Mouse (Mus musculus) urinary bladder, postnatal 36 days (tissue): Measurements from ENCODE around the gene Kctd13.
A peak's percentile ranks its signal among the peaks of the same experiment; 100 is the strongest.
"Not testable (repeated sequence)": the region's sequence is repeated elsewhere in the genome, so short reads cannot be mapped to it uniquely, and the experiment has no call there.

Experiments
- DNase-seq, 2 experiments: peaks; one replicate each; pipeline ENCODE4 v3.0.0; 2022; ENCODE audit warnings: low spot score in 2 of 2, mixed read lengths in 1 of 2

The Kctd13 gene

DNA sequence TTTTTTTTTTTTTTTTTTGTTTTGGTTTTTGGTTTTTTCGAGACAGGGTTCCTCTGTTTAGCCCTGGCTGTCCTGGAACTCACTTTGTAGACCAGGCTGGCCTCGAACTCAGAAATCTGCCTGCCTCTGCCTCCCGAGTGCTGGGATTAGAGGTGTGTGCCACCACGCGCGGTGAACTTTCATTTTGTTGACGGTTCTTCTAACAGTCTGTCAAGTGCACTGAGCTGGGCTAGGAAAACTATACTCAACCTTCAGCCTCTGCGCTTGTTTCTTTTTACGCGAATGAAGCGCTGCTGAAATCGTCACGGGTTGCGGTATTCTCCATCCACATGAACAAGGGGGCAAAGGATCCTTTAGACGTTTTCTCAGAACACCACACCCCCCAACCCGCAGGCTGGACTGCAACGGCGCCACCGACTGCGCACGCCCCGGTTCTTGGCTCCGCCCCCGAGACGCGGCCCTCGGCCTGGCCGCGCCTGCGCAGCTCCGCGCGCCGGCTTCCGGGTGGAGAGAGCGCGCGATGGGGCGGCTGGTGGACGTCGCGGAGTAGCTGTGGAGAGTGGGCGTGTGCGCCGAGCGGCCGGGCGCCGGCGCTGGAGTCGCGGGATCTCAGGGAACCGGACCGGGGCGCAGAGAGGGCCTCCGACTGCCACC is at the start of gene Kctd13:
Gene Kctd13, plus strand, starts transcription at position 496 of the 654 bp plus-strand sequence.
- DNase-seq, result peak; percentile 90 to 92

DNA sequence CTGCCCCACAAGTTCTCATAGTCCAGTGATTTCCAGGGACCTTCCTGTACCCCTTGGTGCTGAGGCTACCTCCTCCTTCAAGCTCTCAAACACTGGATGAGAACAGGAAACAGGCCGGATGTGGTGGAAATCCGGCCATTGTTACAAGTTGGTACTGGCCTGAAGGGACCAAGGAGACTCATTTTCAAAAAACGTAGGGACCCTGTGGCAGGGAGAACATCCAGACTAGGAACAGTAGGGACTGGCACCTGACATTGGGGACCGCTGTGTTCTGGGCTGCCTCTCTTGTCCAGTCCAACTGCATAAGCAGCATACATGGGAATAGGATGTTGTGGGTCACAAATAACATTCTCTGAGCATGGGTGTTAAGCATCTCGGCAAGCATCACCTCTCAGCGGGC is 47.6 kb upstream of the Kctd13 start:
- no peak for DNase-seq

DNA sequence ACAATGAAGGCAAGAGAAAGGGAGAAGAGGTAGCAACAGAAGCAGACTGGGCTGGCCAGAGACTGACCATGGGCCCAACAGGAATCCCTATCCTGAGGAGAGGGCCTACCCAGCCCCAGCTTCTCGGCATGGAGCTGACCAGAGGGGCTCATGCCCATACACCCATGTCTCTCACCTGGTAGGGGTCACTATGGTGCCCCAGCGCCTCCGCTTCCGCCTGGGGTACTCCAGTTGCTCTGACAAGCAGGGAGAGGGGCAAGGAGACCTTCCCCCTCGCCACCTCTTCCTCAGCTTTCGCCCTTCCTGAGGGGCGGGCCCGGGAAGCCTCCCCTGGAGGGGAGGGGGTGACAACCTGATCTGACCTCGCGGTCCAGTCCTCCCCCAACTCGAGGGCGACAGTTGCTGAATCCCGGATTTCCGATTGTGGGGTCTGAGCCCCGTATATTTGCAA is 44.9 kb upstream of the Kctd13 start:
- no peak for DNase-seq

DNA sequence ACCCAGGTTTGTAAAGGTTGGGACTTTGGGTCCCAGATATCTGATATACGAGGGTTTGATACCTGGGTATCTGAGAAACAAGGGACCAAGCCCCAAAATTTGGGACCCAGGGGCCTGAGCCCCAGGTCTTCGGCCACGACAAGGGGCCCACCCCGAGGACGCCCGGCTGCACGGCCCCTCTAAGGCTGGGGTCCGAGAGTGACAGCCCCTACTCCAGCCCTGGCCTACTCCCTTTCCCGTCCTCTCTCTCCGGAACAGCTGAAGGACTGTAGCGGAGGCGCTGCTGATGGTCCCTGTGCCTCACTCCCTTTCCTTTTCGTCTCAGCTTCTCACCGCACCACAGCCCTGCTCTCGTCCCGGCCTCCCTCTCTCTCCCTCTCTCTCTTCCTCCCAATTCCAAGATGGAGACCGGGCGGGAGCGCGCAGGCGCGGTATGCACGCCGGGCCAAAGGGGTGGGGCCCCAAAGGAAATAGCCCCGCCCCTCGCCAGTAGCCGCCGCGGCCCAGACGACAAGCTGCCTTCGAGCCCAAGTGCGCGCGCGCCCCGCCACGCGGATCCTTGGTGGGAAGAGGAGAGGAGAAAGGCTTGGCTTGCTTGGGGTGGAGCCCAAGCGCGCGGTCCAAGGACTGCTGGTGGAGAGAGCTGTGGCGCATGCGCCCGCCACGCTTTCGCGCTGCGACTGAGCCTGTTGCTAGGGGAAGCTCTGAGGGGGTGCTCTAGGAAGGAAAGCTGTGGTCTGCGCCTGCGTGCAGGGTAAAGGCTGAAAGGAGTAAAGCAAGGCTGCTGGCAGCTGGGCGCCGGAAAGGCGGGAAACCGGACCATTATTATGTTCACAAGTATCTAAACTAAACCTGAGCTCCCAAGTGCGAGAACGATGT is 44.2 kb upstream of the Kctd13 start, which contains the start of gene Taok2:
Gene Taok2, minus strand, starts transcription at position 418 of the 879 bp plus-strand sequence.
- peak; percentile 95 to 98 for DNase-seq

DNA sequence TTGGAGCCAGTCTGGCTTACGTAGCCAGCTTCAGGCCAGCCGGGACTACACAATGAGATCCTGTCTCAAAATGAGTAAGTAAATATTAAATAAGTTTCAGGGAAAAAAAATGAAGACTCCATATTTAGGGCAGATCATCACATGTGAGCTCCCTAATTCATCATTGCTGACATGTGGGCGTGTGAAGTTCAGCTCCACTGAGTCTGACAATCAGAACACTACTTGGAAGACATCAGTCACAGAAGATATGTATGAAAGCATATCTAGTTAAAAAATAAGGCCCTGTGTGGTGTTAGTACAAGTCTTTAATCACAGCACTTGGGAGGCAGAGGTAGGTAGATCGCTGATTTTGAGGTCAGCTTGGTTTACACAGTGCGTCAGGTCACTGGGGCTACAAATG is 41.4 kb upstream of the Kctd13 start:
- no peak for DNase-seq

DNA sequence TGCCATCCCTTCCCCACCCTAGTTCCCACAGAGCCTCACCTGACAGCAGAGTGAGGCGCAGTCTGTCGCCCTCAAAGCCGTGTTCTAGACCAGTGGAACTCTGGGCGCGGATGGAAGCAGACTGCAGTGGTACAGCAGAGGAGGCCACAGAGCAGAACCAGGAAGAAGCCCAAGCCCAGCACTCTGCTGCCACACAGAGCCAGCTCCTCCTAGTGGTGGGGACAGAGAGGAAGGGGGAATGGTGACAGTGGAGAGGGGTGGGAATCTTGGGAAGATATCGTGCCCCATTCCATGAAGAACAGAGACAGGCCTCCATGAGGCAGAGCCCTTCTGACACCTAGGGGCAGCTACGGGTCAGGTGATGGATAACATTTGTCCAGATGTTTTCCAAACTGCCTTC is 39.8 kb upstream of the Kctd13 start:
- no peak for DNase-seq

DNA sequence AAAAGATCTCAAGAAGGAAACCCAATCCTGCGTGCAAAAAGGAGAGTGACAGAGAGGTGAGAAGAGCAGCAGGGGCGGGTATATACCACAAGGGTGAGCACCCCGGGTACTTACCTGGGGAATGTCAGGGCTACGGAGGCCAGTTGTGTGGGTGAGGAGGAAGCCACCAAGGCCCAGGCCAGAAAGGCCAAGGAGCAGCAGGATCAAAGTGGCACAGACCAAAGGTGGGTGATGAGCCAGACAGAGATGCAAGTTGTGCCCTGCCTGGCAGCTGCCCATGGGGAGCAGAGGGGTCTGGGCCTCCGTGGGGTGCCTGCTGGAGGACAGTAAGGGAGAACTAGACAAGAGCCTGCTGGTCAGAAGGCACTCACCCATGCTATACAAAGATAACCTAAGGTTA is 31.8 kb upstream of the Kctd13 start:
- DNase-seq, result no peak

DNA sequence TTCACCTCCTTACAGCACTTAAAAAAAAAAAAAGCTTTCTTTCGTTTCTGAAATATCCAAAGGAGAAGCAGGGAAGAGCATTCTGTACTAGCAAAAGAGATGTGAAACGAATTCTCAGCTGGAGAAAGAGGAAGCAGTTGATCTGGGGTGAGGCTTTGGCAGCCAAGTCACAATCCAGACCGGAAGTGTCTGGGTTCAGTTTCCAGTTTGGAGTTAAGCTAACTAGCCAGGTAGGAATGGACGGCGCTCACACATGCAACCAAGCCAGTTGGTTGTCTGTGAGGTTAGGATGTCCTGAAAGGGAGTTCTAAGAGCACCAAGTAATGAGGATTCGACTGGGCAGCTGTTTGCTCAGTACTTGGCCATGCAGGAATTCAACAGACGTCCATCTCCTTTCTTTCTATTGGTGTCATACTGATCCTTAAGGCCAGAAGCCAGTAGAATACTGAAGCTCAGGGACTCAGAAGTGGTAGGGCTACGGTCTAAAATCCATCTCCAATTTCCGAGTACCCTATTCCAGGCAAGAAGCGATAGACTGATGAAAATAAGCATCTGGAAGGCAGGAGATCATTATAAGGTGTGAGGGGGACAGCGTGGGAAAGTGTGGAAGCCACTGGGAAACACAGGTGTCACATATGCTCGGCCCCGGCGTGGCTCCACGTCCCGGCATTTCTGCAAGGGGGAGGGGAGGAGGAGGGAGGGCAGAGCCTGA is 31.1 kb upstream of the Kctd13 start:
- DNase-seq, result peak; percentile 10 to 14

DNA sequence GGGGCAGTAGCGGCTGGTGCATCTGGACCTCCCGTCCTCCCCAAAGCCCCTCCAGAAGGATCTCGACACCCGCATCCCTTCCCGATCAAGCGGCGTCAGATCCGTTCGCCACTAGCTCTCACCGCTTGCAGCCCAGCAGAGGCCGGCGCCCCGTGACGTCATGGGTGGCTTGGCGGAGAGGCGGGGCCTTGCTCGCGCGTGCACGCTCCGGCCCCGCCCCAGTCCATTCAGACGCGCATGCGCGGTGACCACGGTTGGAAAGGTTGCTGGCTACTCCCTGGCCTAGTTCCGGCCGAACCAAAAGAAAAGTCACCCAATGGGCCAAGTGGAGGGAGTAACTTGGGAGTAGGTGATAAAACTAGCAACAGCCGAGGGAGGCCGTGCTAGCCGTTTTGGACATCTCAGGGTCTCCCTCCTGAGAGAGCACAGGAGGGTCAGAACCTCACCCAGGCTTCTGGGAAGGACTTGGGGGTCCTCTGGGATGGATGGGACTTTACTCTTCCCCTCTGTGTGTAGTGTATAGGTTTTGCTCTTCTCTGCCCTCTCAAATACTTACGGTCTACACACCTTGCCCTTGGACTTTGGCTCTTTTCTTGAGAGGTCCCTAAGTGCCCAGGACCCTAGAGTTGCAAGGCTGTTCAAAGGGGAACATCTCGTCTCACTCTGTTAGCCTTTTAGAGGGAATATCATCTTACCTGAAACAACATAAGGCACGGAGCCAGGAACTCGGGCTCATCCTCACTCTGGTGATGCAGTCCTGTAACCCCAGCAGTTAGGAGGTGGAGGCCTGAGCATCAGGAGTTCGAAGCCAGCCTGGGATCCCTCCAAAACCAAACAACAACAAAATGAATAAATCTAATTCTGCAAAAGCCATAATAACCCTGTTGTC is 30.3 kb upstream of the Kctd13 start:
- DNase-seq, result peak; percentile 93 to 98

DNA sequence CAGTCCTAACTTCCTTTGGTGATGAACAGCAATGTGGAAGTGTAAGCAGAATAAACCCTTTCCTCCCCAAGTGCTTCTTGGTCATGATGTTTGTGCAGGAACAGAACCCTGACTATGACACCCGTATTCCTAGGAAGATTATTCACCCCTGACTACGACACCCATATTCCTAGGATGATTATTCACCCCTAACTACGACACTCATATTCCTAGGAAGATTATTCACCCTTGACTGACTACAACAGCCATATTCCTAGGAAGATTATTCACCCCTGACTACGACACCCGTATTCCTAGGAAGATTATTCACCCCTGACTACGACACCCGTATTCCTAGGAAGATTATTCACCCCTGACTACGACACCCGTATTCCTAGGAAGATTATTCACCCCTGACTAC is 28.9 kb upstream of the Kctd13 start:
- not testable (repeated sequence) for DNase-seq

DNA sequence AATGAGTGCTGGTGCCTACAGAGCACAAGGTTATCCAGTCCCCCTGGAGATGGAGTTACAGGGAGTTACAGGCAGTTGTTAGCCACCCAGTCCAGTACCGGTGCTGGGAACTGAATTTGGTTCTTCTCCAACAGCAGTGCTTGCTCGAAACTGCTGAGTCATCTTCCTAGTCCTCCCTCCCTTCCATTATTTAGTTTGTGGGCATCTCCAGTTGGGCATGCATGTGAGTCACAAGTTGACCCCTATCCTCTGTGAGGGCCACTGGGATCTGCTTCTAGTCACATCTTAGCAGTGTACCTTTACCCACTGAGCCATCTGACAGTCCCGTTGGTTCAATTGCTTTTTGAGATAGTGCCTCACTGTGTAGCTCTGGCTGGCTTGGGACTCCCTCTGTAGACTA is 23.1 kb upstream of the Kctd13 start:
- no peak for DNase-seq

DNA sequence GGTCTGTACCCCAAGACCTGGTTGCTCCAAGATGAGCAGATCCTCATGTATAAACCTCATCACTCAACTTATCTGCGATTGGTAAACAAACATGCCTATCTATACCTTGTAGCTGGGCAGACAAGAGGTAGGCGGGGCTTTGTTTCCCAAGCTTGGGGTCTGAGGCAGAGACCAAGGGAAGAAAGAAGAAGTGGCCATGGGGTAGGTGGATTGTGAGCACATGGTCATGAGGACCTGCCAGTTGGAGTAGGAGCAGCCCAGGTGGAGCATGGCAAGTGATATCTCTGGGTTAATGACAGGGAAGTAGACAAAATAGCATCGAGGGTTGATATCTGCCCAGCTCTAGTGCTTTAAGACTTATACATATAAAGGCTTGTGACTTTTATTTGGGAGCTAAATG is 13.8 kb upstream of the Kctd13 start:
- no peak for DNase-seq

DNA sequence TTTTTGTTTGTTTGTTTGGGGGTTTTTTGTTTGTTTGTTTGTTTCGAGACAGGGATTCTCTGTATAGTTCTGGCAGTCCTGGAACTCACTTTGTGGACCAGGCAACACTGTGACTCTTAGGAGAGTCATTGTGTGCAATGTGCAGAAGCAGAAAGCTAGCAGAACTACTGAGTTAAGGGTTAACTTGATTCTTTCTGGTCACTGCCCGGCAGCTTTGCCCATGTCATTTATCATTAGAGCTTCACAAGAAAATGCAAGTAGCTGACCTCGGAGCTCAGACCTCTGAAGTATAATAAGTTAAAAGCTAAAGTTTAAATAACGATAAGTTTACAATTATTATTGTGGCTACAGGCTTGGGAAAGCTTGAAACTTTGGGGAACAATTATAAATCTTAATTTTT is 10.3 kb upstream of the Kctd13 start:
- DNase-seq, result not testable (repeated sequence)

DNA sequence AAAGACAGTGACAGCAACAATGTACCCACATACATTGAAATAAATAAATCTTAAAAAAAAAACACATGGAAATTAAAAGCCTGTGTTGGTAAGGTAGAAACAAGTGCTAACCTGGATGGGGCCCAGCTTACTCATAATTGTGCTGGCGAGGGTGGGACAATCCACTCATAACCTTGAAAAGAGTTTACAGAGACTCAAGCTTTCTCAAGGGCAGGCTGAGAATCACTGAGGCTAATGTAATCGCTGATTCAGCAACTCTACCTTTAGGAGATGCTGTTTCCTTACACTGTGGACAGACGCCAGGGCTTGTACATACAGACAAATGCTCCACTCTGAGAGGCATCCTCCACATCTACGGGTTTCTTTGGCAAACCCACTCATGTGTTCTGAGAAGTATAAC is 8.7 kb upstream of the Kctd13 start:
- DNase-seq, result no peak

DNA sequence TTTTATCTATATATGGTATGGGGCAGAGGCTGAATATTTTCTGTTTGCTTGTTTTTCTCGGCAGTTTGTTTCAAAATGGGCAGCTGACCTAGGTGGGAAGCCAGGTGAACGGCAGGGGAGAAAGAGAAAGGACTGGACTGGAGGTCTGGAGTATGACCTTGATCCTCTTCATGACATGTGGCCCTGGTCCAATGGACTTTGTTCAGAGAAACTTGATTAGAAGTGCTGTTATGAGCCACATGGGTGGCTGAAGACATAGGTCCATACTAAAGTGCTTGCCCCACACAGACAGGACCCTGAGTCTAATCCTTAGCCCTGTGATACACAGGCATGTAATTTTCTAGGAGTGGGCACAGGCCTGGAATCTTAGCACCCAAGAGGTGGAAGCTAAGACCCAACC is 7.1 kb upstream of the Kctd13 start:
- DNase-seq, result no peak

DNA sequence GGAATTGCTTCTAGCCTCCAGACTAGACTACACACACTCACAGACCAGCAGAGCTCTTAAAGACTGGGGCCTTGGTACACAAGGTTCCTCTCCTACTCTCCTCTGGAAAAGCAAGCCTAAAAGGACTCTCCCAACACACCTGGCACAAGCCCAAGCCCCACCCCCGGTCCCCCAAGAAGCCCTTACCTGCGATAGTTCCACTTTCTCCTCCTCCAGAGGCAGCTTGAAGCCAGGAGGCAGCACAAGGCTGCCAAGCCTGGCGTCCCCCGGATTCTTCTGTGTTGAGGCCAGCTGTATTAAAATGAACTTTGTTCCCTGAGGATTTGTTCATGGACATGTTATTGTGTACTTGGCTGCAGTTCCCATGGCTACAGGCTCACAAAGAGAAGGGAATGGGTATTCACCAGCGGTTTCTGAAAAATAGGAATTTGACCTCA is 6.0 kb upstream of the Kctd13 start, which contains the start of gene Tmem219:
Gene Tmem219, minus strand, starts transcription at position 294 of the 437 bp plus-strand sequence.
- peak in 1 of 2 experiments; percentile 62 for DNase-seq

DNA sequence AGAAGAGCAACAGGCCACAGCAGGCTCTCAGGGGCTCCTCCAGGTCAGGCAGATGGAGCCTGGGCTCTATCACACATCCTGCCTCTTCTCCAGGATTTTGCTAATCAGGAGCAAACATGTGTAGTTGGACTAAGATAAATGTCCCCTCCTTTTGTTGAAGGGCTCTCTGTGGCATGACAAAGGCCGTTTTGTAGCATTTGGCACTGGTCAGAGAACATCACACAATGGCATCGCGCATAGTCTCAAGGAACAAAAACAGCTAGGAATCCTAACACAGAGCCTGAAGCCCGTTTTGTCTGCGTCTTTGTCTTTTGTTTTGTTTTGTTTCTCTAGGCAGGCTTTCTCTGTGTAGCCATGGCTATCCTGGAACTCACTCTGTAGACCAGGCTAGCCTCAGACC is 4.7 kb upstream of the Kctd13 start:
- no peak for DNase-seq

DNA sequence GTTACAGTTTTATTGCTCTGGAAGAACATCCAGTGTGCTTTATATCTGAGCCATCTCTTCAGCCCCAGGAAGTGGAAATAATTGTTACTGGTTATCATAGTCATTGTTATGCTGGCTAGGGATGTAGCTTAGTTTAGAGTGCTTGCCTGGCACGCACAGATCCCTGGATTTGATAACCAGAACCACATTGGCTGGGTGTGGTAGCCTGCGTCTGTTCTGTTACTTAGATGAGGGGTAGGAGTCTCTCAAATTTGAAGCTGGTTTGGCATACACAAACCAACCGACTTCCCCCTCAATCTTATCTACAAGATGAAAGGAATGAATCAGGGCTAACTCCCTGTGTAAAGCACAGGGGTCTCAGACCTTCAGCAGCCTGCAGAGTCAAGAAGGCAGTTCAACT is 2.4 kb upstream of the Kctd13 start:
- DNase-seq, result no peak

DNA sequence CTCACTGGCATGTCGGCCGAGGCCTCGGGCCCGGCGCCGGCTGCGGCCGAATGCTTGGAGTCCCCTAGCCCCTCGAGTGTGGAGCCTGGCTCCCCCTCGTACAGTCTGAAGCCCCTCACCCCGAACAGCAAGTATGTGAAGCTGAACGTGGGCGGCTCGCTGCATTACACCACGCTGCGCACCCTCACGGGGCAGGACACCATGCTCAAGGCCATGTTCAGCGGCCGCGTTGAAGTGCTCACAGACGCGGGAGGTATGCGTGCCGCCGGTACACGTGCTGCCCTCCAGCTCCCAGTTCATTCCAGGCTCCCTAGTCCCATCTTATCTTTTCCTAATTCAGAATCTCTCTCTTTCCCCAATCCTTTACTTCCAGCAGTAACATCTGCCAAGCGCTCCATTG is 367 bp downstream of the Kctd13 start:
- DNase-seq, result no peak

DNA sequence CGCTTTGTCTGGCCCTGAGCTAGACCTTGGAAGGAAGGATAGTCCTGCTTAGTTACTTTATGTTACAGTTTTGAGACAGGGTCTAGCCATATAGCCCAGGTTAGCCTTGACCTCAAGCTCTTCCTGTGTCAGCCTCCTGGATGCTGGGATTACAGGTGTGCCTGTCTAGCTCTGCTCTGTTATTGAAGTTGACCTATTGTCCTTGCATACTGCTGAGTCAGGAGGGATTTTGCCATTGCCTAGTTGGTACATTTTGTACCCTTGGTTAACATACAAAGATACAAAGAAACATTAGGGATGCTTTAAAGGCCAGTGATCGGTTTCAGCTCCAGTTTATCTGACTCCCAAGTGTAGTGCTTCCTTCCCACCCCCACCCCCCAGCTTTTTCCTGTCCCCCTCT is 4.0 kb downstream of the Kctd13 start:
- no peak for DNase-seq

DNA sequence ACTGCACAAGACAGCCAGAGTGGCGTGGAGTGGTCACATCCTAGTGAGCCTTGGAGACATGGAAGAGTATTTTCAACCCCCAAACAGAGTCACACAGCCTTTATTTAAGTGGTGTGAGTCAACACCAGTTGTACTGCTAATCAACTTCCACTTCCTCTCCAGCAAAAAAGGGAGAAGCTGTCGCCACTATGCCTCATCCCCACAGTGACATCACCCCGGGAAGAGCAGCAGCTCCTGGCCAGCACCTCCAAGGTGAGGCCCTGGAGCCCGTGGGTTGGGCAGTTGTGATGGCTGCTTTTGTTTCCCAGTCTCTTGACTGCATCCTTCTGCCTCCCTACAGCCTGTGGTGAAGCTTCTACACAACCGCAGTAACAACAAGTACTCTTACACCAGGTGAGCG is 12.5 kb downstream of the Kctd13 start:
- no peak for DNase-seq
